Mouse (Mus musculus) kidney, adult 2 months (tissue): ENCODE data around the gene R3hcc1l.

ENCODE experiments used
- CTCF ChIP-seq: fragments of 200-500 bp; conservative IDR thresholded peaks from 2 replicates; pipeline ENCODE4 v1.5.1; 2011; ENCODE audit warnings: low read depth, mild to moderate bottlenecking, control low read depth, low read length, moderate library complexity, mixed read lengths; ENCODE audit not compliant: insufficient read depth, insufficient read length
- POLR2A ChIP-seq: fragments of 200-500 bp; IDR thresholded peaks from one replicate; pipeline ENCODE4 v1.6.1; 2011; ENCODE audit warnings: low read depth, low read length, control low read depth

DNA sequence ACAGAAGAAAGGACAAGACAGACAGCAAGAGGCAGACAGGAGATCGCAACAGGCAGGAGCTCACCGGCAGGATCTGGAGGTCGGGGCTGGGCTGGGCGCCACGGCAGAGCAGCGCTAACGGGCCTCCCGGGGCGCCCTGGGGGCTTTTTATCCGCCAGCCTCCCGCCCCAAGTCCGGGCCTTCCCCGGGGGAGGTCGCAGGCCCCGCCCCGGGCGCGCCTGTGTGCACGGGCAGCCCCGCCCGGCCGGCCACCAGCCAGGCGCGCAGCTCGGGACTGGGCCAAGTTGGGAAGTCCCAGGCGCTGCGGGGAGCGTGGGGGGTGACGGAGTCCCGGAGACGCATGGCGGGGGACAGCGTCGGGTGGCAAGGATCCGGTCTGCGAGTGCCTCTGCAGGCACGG, 94.1 kb downstream of the R3hcc1l start, which contains the start of gene Loxl4:
- no peak for TF ChIP-seq CTCF
- no peak for TF ChIP-seq POLR2A
